Mouse (Mus musculus) kidney, postnatal 0 days (tissue): Measurements from ENCODE around the gene Il17rd. TPM values are rescaled to one million over a fixed set of nuclear protein-coding genes. Genes with fewer than 3 reads are reported as not detected.
A peak's percentile ranks its signal among the peaks of the same experiment; 100 is the strongest.

Source experiments
- ATAC-seq: fragments of 200-750 bp; cut with Nextera tagmentation; replicated peaks from 2 replicates; pipeline ENCODE4 v1.8.0; 2017; ENCODE audit warnings: low read depth, moderate number of reproducible peaks, moderate TSS enrichment, moderate library complexity; ENCODE audit not compliant: low FRiP score
- DNase-seq: peaks from one replicate; pipeline ENCODE4 v3.0.0-alpha.2; 2016; ENCODE audit warnings: low spot score
- H3K27ac ChIP-seq: fragments of 300-500 bp; sonication (generic); 2 replicates; pipeline ENCODE4 v1.5.1; 2014; ENCODE audit warnings: mild to moderate bottlenecking
- H3K27me3 ChIP-seq: fragments of 300-500 bp; sonication (generic); 2 replicates; pipeline ENCODE4 v1.6.1; 2014; ENCODE audit warnings: low read length, mixed read lengths; ENCODE audit not compliant: insufficient read depth
- H3K36me3 ChIP-seq: fragments of 300-500 bp; sonication (generic); 2 replicates; pipeline ENCODE4 v1.6.1; 2014; ENCODE audit warnings: low read length, mixed read lengths; ENCODE audit not compliant: insufficient read depth
- H3K4me1 ChIP-seq: fragments of 300-500 bp; sonication (generic); replicated peaks from 2 replicates; pipeline ENCODE4 v1.6.1; 2014; ENCODE audit warnings: antibody characterized with exemption, low read length, mixed read lengths; ENCODE audit not compliant: insufficient read depth
- H3K4me2 ChIP-seq: fragments of 300-500 bp; sonication (generic); 2 replicates; pipeline ENCODE4 v1.6.1; 2014; ENCODE audit warnings: mild to moderate bottlenecking, low read length, moderate library complexity, mixed read lengths
- H3K4me3 ChIP-seq: fragments of 300-500 bp; sonication (generic); replicated peaks from 2 replicates; pipeline ENCODE4 v1.5.1; 2014; ENCODE audit warnings: low read depth, low read length
- H3K9ac ChIP-seq: fragments of 300-500 bp; sonication (generic); 2 replicates; pipeline ENCODE4 v1.6.1; 2014; ENCODE audit warnings: low read depth, low read length
- H3K9me3 ChIP-seq: fragments of 300-500 bp; sonication (generic); replicated peaks from 2 replicates; pipeline ENCODE4 v1.6.1; 2016; ENCODE audit warnings: low read length, inconsistent platforms, mixed read lengths
- CTCF ChIP-seq: IDR thresholded peaks from 2 replicates; pipeline ENCODE4 v1.5.1; 2016; ENCODE audit warnings: antibody characterized with exemption, low read depth, mild to moderate bottlenecking, moderate library complexity
- WGBS: fragments of 180-500 bp; shearing (Covaris S2); extraction: QIAGEN DNeasy Blood & Tissue Kit; methylation state at CpG from one replicate; pipeline ENCODE4 v1.1.7; 2014; 5-methylcytosine and 5-hydroxymethylcytosine counted together
- polyA plus RNA-seq: library from polyadenylated mRNA; unstranded; fragments of >200 nt; fragmentation: Nextera tagmentation; extraction: Ambion mirVana; gene quantifications from 2 replicates; pipeline ENCODE4 v1.2.1, GENCODE M21; 2015

The Il17rd gene
- polyA plus RNA-seq, 1 experiment from 2014 or later, result 3.9 TPM

- Histone ChIP-seq H3K9ac (no peak overlapping the region), H3K4me3 (no peak overlapping the region), H3K27me3 (no peaks in the 10 kb centered on the region), H3K27ac (no peak overlapping the region), H3K36me3 (no peaks in the 10 kb centered on the region), H3K9me3 (no peaks in the 10 kb centered on the region), H3K4me1 (peaks cover 29% of the 10 kb centered on the region), H3K4me2 (0 out of 2 replicates have a peak overlapping the region, but pooled peaks have one; percentile 6)
- ATAC-seq (no peak), DNase-seq (peak; percentile 84)
- WGBS, result 27% methylated on average over 8 of the region's 8 CpGs
- TF ChIP-seq CTCF, result no peak
Measured at GRCm38 (mm10) chr14:27042280-27042983, 3.7 kb downstream of the Il17rd start.

- Histone ChIP-seq H3K27ac (0 out of 2 replicates have a peak overlapping the region, but pooled peaks have one; percentile 68), H3K4me1 (peaks cover 29% of the 10 kb centered on the region), H3K4me3 (no peak overlapping the region), H3K9ac (no peak overlapping the region), H3K4me2 (no peak overlapping the region), H3K9me3 (no peaks in the 10 kb centered on the region), H3K27me3 (no peaks in the 10 kb centered on the region), H3K36me3 (no peaks in the 10 kb centered on the region)
- no peak for TF ChIP-seq CTCF
- WGBS, result 48% methylated on average over 5 of the region's 5 CpGs
- ATAC-seq (no peak), DNase-seq (no peak)
Measured at GRCm38 (mm10) chr14:27043416-27043815, 4.7 kb downstream of the Il17rd start.

- Histone ChIP-seq H3K4me2 (peak overlapping the region; percentile 13), H3K4me3 (no peak overlapping the region), H3K27me3 (no peaks in the 10 kb centered on the region), H3K4me1 (peaks cover 29% of the 10 kb centered on the region), H3K27ac (peak overlapping the region; percentile 68), H3K9ac (no peak overlapping the region), H3K9me3 (no peaks in the 10 kb centered on the region), H3K36me3 (no peaks in the 10 kb centered on the region)
- 1% methylated on average over 11 of the region's 11 CpGs for WGBS
- TF ChIP-seq CTCF, result no peak
- ATAC-seq, result peak; percentile 22; the same call in 1 of the 2 replicates
- DNase-seq, result peak; percentile 57
Measured at GRCm38 (mm10) chr14:27044221-27044966, 5.7 kb downstream of the Il17rd start.

- peak; percentile 51 for TF ChIP-seq CTCF
- ATAC-seq, result peak; percentile 73
- no peaks in the 10 kb centered on the region for H3K27me3 ChIP-seq
Measured at GRCm38 (mm10) chr14:27044967-27045361, 6.2 kb downstream of the Il17rd start.

GRCm38 (mm10) chr14:27048231-27048956, 9.7 kb downstream of the Il17rd start:
- H3K9ac ChIP-seq, result no peak overlapping the region
- no peak for TF ChIP-seq CTCF
- no peak overlapping the region for H3K4me3 ChIP-seq
- no peak overlapping the region; the same call in 1 of the 2 replicates for H3K4me2 ChIP-seq
- DNase-seq (peak; percentile 51), ATAC-seq (no peak)
- peak overlapping the region; percentile 19 for H3K27ac ChIP-seq
- no peaks in the 10 kb centered on the region for H3K27me3 ChIP-seq
- 30% methylated on average over 8 of the region's 8 CpGs for WGBS
- no peaks in the 10 kb centered on the region for H3K36me3 ChIP-seq
- peaks cover 36% of the 10 kb centered on the region for H3K4me1 ChIP-seq
- H3K9me3 ChIP-seq, result no peaks in the 10 kb centered on the region

More at GRCm38 (mm10) chr14:27044967-27045361, 6.2 kb downstream of the Il17rd start:
- peak overlapping the region; percentile 68; the same call in 1 of the 2 replicates for H3K27ac ChIP-seq
- no peaks in the 10 kb centered on the region for H3K36me3 ChIP-seq
- no peaks in the 10 kb centered on the region for H3K9me3 ChIP-seq
- no peak overlapping the region for H3K9ac ChIP-seq
- 26% methylated on average over 2 of the region's 2 CpGs for WGBS
- DNase-seq, result peak; percentile 88
- no peak overlapping the region for H3K4me3 ChIP-seq
- H3K4me1 ChIP-seq, result peaks cover 28% of the 10 kb centered on the region
- H3K4me2 ChIP-seq, result no peak overlapping the region; the same call in 1 of the 2 replicates

- no peaks in the 10 kb centered on the region for H3K9me3 ChIP-seq
- H3K4me2 ChIP-seq, result no peak overlapping the region
- H3K27ac ChIP-seq, result no peak overlapping the region
- H3K36me3 ChIP-seq, result no peaks in the 10 kb centered on the region
- DNase-seq, result no peak
- no peaks in the 10 kb centered on the region for H3K27me3 ChIP-seq
- TF ChIP-seq CTCF, result no peak
- ATAC-seq, result no peak
- H3K4me1 ChIP-seq, result peaks cover 20% of the 10 kb centered on the region
- 37% methylated on average over 9 of the region's 9 CpGs for WGBS
- no peak overlapping the region for H3K4me3 ChIP-seq
- H3K9ac ChIP-seq, result no peak overlapping the region
Measured at GRCm38 (mm10) chr14:27050043-27050442, 11.3 kb downstream of the Il17rd start.
